Mouse (Mus musculus): Measurements from ENCODE around the gene Mrps35.

DNA sequence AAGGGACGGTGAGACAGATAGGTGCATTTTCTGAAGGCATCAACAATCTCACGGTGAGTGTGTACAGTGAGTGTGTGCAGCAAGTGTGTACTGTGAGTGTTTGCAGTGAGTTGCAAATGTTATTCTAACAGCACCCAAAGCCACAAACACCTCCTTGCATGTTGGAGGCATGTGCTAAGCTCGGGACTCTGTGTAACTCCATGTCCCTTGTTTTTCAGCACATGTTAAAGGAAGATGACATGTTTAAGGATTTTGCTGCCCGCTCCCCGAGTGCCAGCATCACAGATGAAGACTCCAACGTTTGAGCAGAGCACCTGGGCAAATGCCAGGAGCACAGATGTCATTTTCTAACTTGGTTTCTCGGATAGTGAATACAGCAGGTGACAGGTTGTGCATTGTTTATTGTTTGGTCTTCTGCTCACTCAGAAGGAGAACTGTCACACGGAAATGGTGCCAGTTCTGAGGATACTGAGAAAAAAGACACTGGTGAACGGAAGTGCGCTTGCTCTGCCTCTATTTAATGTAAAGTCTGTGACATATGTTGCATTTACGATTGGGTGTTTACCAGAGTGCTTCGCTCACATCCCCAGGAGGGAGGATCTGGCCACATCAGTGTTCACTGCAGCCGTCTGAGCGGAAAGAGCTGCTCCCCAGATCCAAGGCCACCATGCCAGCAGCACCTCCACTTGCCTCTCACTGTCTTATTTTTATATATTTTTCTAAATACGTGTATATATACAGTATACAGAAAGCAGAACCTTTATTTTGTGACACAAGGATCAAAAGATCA lies 12.3 kb upstream of the Mrps35 start:
- TF ChIP-seq GATA1 (IDR thresholded peaks at IDR 0.05; ENCODE audit: low read length) (no peak), TAL1 (IDR thresholded peaks at IDR 0.05; ENCODE audit: low read length) (no peak)
